Mouse (Mus musculus) liver, embryonic 11.5 days (tissue): ENCODE data around the gene Zmynd12. TPM values are rescaled to one million over a fixed set of nuclear protein-coding genes. Genes with fewer than 3 reads are reported as not detected.

Source experiments
- ATAC-seq: fragments of 200-750 bp; cut with Nextera tagmentation; replicated peaks from 2 replicates; pipeline ENCODE4 v1.8.0; 2017; ENCODE audit warnings: moderate number of reproducible peaks, mild to moderate bottlenecking, moderate TSS enrichment, moderate library complexity; ENCODE audit not compliant: low FRiP score
- DNase-seq: peaks from one replicate; pipeline ENCODE4 v3.0.0-alpha.2; 2017; ENCODE audit warnings: low spot score
- H3K27ac ChIP-seq: fragments of 300-500 bp; sonication (generic); 2 replicates; pipeline ENCODE4 v1.5.1; 2014; ENCODE audit warnings: mild to moderate bottlenecking, low read depth, low read length, control low read depth
- H3K27me3 ChIP-seq: fragments of 300-500 bp; sonication (generic); replicated peaks from 2 replicates; pipeline ENCODE4 v1.6.1; 2014; ENCODE audit warnings: low read length, mixed read lengths; ENCODE audit not compliant: control insufficient read depth, insufficient read depth
- H3K36me3 ChIP-seq: fragments of 300-500 bp; sonication (generic); 2 replicates; pipeline ENCODE4 v1.6.1; 2014; ENCODE audit warnings: mild to moderate bottlenecking, low read length, moderate library complexity, mixed read lengths; ENCODE audit not compliant: control insufficient read depth, insufficient read depth
- H3K4me1 ChIP-seq: fragments of 300-500 bp; sonication (generic); replicated peaks from 2 replicates; pipeline ENCODE4 v1.6.1; 2014; ENCODE audit warnings: low read length, mixed read lengths; ENCODE audit not compliant: control insufficient read depth, insufficient read depth
- H3K4me2 ChIP-seq: fragments of 300-500 bp; sonication (generic); 2 replicates; pipeline ENCODE4 v1.6.1; 2014; ENCODE audit warnings: mild to moderate bottlenecking, control low read depth, moderate library complexity
- H3K4me3 ChIP-seq: fragments of 300-500 bp; sonication (generic); 2 replicates; pipeline ENCODE4 v1.5.1; 2014; ENCODE audit warnings: low read depth, low read length, control low read depth
- H3K9ac ChIP-seq: fragments of 300-500 bp; sonication (generic); 2 replicates; pipeline ENCODE4 v1.6.1; 2014; ENCODE audit warnings: low read depth, low read length, control low read depth
- H3K9me3 ChIP-seq: fragments of 300-500 bp; sonication (generic); 2 replicates; pipeline ENCODE4 v1.6.1; 2016; ENCODE audit warnings: low read length, inconsistent platforms, mixed read lengths; ENCODE audit not compliant: control insufficient read depth
- WGBS: fragments of 180-500 bp; shearing (Covaris S2); extraction: QIAGEN DNeasy Blood & Tissue Kit; methylation state at CpG from one replicate; pipeline ENCODE4 v1.1.7; 2014; 5-methylcytosine and 5-hydroxymethylcytosine counted together
- polyA plus RNA-seq: library from polyadenylated mRNA; unstranded; fragments of >200 nt; fragmentation: Nextera tagmentation; extraction: Ambion mirVana; gene quantifications from 2 replicates; pipeline ENCODE4 v1.2.1, GENCODE M21; 2014

The Zmynd12 gene
- polyA plus RNA-seq, 1 experiment from 2014 or later, result not detected

GRCm38 (mm10) chr4:119473150-119473549 lies 50.5 kb downstream of the Zmynd12 start:
- Histone ChIP-seq H3K9me3 (no peaks in the 10 kb centered on the region), H3K9ac (no peak overlapping the region), H3K4me3 (no peak overlapping the region), H3K36me3 (no peaks in the 10 kb centered on the region), H3K27me3 (no peaks in the 10 kb centered on the region), H3K27ac (no peak overlapping the region), H3K4me1 (no peaks in the 10 kb centered on the region), H3K4me2 (no peak overlapping the region)
- DNase-seq, result no peak
- WGBS, result 35% methylated on average over 5 of the region's 5 CpGs
- no peak for ATAC-seq

GRCm38 (mm10) chr4:119483051-119483450 lies 60.4 kb downstream of the Zmynd12 start:
- DNase-seq, result no peak
- Histone ChIP-seq H3K9ac (no peak overlapping the region), H3K4me1 (no peaks in the 10 kb centered on the region), H3K27me3 (no peaks in the 10 kb centered on the region), H3K27ac (no peak overlapping the region), H3K9me3 (no peaks in the 10 kb centered on the region), H3K4me3 (no peak overlapping the region), H3K4me2 (no peak overlapping the region), H3K36me3 (no peaks in the 10 kb centered on the region)
- no peak for ATAC-seq
- WGBS, result 51% methylated on average over 9 of the region's 9 CpGs

- H3K4me1 ChIP-seq, result no peaks in the 10 kb centered on the region
- H3K4me3 ChIP-seq, result no peak overlapping the region
- ATAC-seq, result no peak
- H3K27me3 ChIP-seq, result no peaks in the 10 kb centered on the region
- H3K9ac ChIP-seq, result no peak overlapping the region
- no peak overlapping the region for H3K27ac ChIP-seq
- no peaks in the 10 kb centered on the region for H3K36me3 ChIP-seq
- H3K4me2 ChIP-seq, result no peak overlapping the region
- H3K9me3 ChIP-seq, result no peaks in the 10 kb centered on the region
- WGBS, result 73% methylated on average over 7 of the region's 7 CpGs
- DNase-seq, result no peak
Measured at GRCm38 (mm10) chr4:119484882-119485281, 62.3 kb downstream of the Zmynd12 start.

GRCm38 (mm10) chr4:119489666-119490065 lies 67.1 kb downstream of the Zmynd12 start:
- Histone ChIP-seq H3K4me3 (no peak overlapping the region), H3K36me3 (no peaks in the 10 kb centered on the region), H3K9ac (no peak overlapping the region), H3K27me3 (peaks cover 29% of the 10 kb centered on the region), H3K9me3 (no peaks in the 10 kb centered on the region), H3K27ac (no peak overlapping the region), H3K4me1 (0 out of 2 replicates have a peak, but pooled peaks cover 3% of the 10 kb centered on the region), H3K4me2 (no peak overlapping the region)
- DNase-seq (no peak), ATAC-seq (no peak)
- 90% methylated on average over 10 of the region's 10 CpGs for WGBS

GRCm38 (mm10) chr4:119490806-119491205 lies 68.2 kb downstream of the Zmynd12 start:
- peaks cover 31% of the 10 kb centered on the region for H3K27me3 ChIP-seq
- 71% methylated on average over 3 of the region's 3 CpGs for WGBS

GRCm38 (mm10) chr4:119492291-119492932 lies 69.8 kb downstream of the Zmynd12 start, which contains the start of gene Rimkla:
Gene Rimkla (minus strand): TSS chr4:119492628.
- no peak within 1 kb of the TSS for H3K27ac ChIP-seq
- peaks cover 31% of the 10 kb centered on the region for H3K27me3 ChIP-seq
- peak within 1 kb of the TSS; percentile 82 for H3K4me2 ChIP-seq
- no peaks in the 10 kb centered on the region for H3K36me3 ChIP-seq
- ATAC-seq, result peak; percentile 60; the same call in 1 of the 2 replicates
- H3K4me3 ChIP-seq, result peak within 1 kb of the TSS; percentile 57
- 0 out of 2 replicates have a peak within 1 kb of the TSS, but pooled peaks have one; percentile 18 for H3K9ac ChIP-seq
- H3K4me1 ChIP-seq, result 0 out of 2 replicates have a peak, but pooled peaks cover 3% of the 10 kb centered on the region
- H3K9me3 ChIP-seq, result no peaks in the 10 kb centered on the region
- 1% methylated on average over 77 of the region's 77 CpGs for WGBS
- DNase-seq, result peak; percentile 66

More at GRCm38 (mm10) chr4:119490806-119491205, 68.2 kb downstream of the Zmynd12 start:
- H3K4me3 ChIP-seq, result no peak overlapping the region
- ATAC-seq (no peak), DNase-seq (no peak)
- no peak overlapping the region for H3K4me2 ChIP-seq
- no peak overlapping the region for H3K27ac ChIP-seq
- 0 out of 2 replicates have a peak, but pooled peaks cover 3% of the 10 kb centered on the region for H3K4me1 ChIP-seq
- H3K36me3 ChIP-seq, result no peaks in the 10 kb centered on the region
- no peak overlapping the region for H3K9ac ChIP-seq
- H3K9me3 ChIP-seq, result no peaks in the 10 kb centered on the region

GRCm38 (mm10) chr4:119492933-119493327 lies 70.3 kb downstream of the Zmynd12 start:
- no peaks in the 10 kb centered on the region for H3K9me3 ChIP-seq
- H3K27ac ChIP-seq, result no peak overlapping the region
- no peak for ATAC-seq
- WGBS, result 33% methylated on average over 10 of the region's 10 CpGs
- DNase-seq, result no peak
- peak overlapping the region; percentile 57 for H3K4me3 ChIP-seq
- H3K4me1 ChIP-seq, result 0 out of 2 replicates have a peak, but pooled peaks cover 3% of the 10 kb centered on the region
- peak overlapping the region; percentile 82 for H3K4me2 ChIP-seq
- H3K9ac ChIP-seq, result no peak overlapping the region
- no peaks in the 10 kb centered on the region for H3K36me3 ChIP-seq
- H3K27me3 ChIP-seq, result peaks cover 31% of the 10 kb centered on the region

- H3K4me2 ChIP-seq, result no peak overlapping the region
- 66% methylated on average over 5 of the region's 5 CpGs for WGBS
- ATAC-seq, result no peak
- H3K27ac ChIP-seq, result no peak overlapping the region
- H3K9ac ChIP-seq, result no peak overlapping the region
- no peak for DNase-seq
- H3K4me3 ChIP-seq, result no peak overlapping the region
- H3K36me3 ChIP-seq, result no peaks in the 10 kb centered on the region
- peaks cover 8% of the 10 kb centered on the region for H3K27me3 ChIP-seq
- H3K9me3 ChIP-seq, result no peaks in the 10 kb centered on the region
- no peaks in the 10 kb centered on the region for H3K4me1 ChIP-seq
Measured at GRCm38 (mm10) chr4:119498319-119498848, 75.8 kb downstream of the Zmynd12 start.

GRCm38 (mm10) chr4:119511591-119511990 lies 89.0 kb downstream of the Zmynd12 start:
- DNase-seq, result no peak

More at GRCm38 (mm10) chr4:119511591-119511990, 89.0 kb downstream of the Zmynd12 start:
- Histone ChIP-seq H3K4me3 (no peak overlapping the region), H3K4me1 (no peaks in the 10 kb centered on the region), H3K36me3 (no peaks in the 10 kb centered on the region), H3K9ac (no peak overlapping the region), H3K4me2 (no peak overlapping the region), H3K27ac (no peak overlapping the region), H3K9me3 (no peaks in the 10 kb centered on the region), H3K27me3 (no peaks in the 10 kb centered on the region)
- no peak for ATAC-seq
- 63% methylated on average over 2 of the region's 2 CpGs for WGBS
